Mouse (Mus musculus) ES-Bruce4 (cell line): Measurements from ENCODE around the gene Arhgef11.

Source experiments
- CTCF ChIP-seq: IDR thresholded peaks from one replicate; pipeline ENCODE4 v1.8.1; 2011; ENCODE audit warnings: low read depth, low read length
- EP300 ChIP-seq: IDR thresholded peaks from 2 replicates; pipeline ENCODE4 v1.6.1; 2011; ENCODE audit warnings: low read depth, low read length; ENCODE audit not compliant: insufficient read depth
- POLR2A ChIP-seq: IDR thresholded peaks from one replicate; pipeline ENCODE4 v1.8.1; 2011; ENCODE audit warnings: low read length; ENCODE audit not compliant: insufficient read depth

- TF ChIP-seq POLR2A (no peak), CTCF (no peak), EP300 (no peak)
Observed at GRCm38 (mm10) chr3:87765631-87766283, 148.4 kb downstream of the Arhgef11 start.
